Mouse (Mus musculus): ENCODE measurements around the gene Nmt1. TPM values are rescaled to one million over a fixed set of nuclear protein-coding genes. Genes with fewer than 3 reads are reported as not detected.

The Nmt1 gene
- total and polyA plus RNA-seq, 3 experiments, result 9.2 to 83.8 (median 51.2) TPM

DNA sequence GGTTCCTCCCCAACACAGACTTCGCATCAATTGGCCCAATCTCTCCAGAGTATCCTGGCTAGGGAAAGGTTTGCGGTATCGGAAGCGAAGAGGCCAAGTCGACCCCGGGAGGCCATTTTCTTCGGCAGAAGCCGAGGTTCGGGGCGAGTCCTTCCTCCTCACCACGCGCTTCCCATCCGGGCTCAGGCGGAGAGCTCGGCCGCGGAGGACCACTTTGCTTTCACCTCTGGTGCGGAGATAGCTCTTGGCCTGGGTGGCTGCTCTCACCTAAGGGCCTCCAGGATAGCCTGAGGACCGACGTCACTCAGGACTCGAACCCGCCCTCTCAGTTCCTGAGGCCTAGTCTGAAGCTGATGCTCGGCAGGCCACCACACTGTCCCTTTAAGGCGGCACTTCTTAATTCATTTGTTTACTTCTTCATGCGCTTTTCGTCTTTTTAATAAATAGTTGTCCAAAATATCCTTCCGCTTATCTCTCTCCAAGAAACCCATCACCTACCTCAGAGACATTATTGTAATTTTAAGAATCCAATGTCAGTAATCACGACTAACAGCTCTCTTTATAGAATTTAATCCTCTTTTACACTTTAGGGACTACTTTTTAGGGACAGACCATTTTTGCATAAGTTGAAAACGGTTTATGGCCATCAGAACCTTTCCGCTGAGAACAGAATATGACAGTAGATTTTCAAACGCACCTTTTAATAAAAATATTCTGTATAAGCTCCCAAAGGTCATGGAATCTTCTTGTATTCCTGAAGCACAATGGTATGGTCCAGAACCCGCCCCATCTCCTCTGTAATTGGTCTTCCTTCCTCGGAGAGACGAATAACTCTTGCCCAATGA lies 87.4 kb downstream of the Nmt1 start:
- peak; percentile 61 for DNase-seq (ENCODE audit: low spot score)
- Histone ChIP-seq H3K4me1 (ENCODE audit: insufficient read depth, low read depth, low read length) (peaks cover 55% of the 10 kb centered on the region), H3K27me3 (ENCODE audit: insufficient read depth, low read length) (no peaks in the 10 kb centered on the region), H3K9me3 (replicated peaks) (no peaks in the 10 kb centered on the region), H3K4me3 (ENCODE audit: low read depth, low read length) (peak overlapping the region; percentile 80), H3K36me3 (replicated peaks) (peaks cover 53% of the 10 kb centered on the region)
- ATAC-seq (ENCODE audit: extremely low read depth, insufficient number of reproducible peaks, low FRiP score, poor library complexity, severe bottlenecking), result 0 out of 2 replicates have a peak, but pooled peaks have one; percentile 12
- TF ChIP-seq TAL1 (conservative IDR thresholded peaks at IDR 0.05; ENCODE audit: low read depth, low read length) (no peak), GATA1 (IDR thresholded peaks at IDR 0.05; ENCODE audit: borderline replicate concordance, low read length) (no peak), POLR2AphosphoS5 (IDR thresholded peaks at IDR 0.05; ENCODE audit: insufficient replicate concordance, low read depth, low read length) (no peak; the same call in 1 of the 2 replicates), CTCF (IDR thresholded peaks at IDR 0.05; ENCODE audit: low read depth, low read length) (no peak), GATA2 (IDR thresholded peaks at IDR 0.05; ENCODE audit: borderline replicate concordance, low read depth, low read length) (no peak)

DNA sequence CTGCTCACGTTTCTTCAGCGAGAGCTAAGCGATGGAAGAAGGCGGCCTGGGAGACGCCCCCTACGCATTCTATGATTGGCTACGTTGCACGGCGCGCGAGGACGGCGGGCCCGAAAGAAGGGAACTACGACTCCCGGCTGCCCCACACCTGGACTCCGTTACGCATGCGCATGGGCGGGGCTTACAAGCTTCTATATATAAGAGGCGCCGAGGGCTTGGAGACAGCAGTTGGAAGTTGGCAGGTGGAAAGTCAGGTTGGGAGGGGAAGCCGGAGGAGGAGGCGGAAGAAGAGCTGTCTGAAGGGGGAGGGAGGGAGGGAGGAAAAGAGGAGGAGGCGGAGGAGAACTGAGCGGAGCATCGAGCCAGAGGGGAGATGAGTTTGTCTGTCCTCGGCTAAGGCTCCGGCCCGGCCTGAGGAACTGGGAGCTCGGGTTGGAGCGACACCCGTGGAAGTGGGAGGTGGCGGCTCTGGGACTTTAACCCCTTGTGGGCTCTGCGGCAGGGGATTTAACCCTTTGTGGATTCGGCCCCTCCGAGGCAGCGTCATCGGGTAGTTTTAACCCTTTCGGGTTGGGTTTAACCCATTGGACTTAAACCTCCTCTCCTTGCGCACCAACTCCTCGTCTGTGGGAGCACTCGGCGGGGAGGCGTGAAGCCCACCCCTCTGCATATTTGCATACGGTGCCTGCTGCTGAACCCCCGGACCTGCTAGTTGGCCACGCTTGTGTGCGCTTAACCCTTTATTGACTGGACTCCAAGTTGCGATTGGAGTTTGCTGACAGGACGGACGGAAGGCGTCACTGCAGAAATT lies 88.2 kb downstream of the Nmt1 start, which contains the start of gene Hexim1:
Gene Hexim1 (plus strand): TSS at position 224 of the 811 bp plus-strand sequence.
- Histone ChIP-seq H3K9me3 (replicated peaks) (no peaks in the 10 kb centered on the region), H3K27me3 (ENCODE audit: insufficient read depth, low read length) (no peaks in the 10 kb centered on the region), H3K4me3 (ENCODE audit: low read depth, low read length) (peak within 1 kb of the TSS; percentile 80), H3K36me3 (replicated peaks) (peaks cover 46% of the 10 kb centered on the region), H3K4me1 (ENCODE audit: insufficient read depth, low read depth, low read length) (peaks cover 55% of the 10 kb centered on the region)
- ATAC-seq (ENCODE audit: extremely low read depth, insufficient number of reproducible peaks, low FRiP score, poor library complexity, severe bottlenecking) (peak; percentile 95), DNase-seq (ENCODE audit: low spot score) (peak; percentile 87)
- TF ChIP-seq GATA2 (IDR thresholded peaks at IDR 0.05; ENCODE audit: borderline replicate concordance, low read depth, low read length) (no peak), TAL1 (conservative IDR thresholded peaks at IDR 0.05; ENCODE audit: low read depth, low read length) (no peak), POLR2AphosphoS5 (IDR thresholded peaks at IDR 0.05; ENCODE audit: insufficient replicate concordance, low read depth, low read length) (peak; percentile 100)

GRCm38 (mm10) chr11:103116959-103117590 lies 89.1 kb downstream of the Nmt1 start:
- no peaks in the 10 kb centered on the region for H3K9me3 ChIP-seq (replicated peaks)
- ATAC-seq (ENCODE audit: extremely low read depth, insufficient number of reproducible peaks, low FRiP score, poor library complexity, severe bottlenecking) (no peak), DNase-seq (ENCODE audit: low spot score) (peak; percentile 66)
- H3K27me3 ChIP-seq (ENCODE audit: insufficient read depth, low read length), result no peaks in the 10 kb centered on the region
- peaks cover 50% of the 10 kb centered on the region for H3K4me1 ChIP-seq (ENCODE audit: insufficient read depth, low read depth, low read length)
- H3K4me3 ChIP-seq (ENCODE audit: low read depth, low read length), result peak overlapping the region; percentile 74
- peaks cover 38% of the 10 kb centered on the region for H3K36me3 ChIP-seq (replicated peaks)
- TF ChIP-seq CTCF (IDR thresholded peaks at IDR 0.05; ENCODE audit: low read depth, low read length) (0 out of 2 replicates have a peak, but pooled peaks have one; percentile 19), GATA2 (IDR thresholded peaks at IDR 0.05; ENCODE audit: borderline replicate concordance, low read depth, low read length) (no peak)

- no peak for ATAC-seq (ENCODE audit: extremely low read depth, insufficient number of reproducible peaks, low FRiP score, poor library complexity, severe bottlenecking)
- peak overlapping the region; percentile 74 for H3K4me3 ChIP-seq (ENCODE audit: low read depth, low read length)
- peaks cover 33% of the 10 kb centered on the region for H3K36me3 ChIP-seq (replicated peaks)
- no peaks in the 10 kb centered on the region for H3K9me3 ChIP-seq (replicated peaks)
- no peaks in the 10 kb centered on the region for H3K27me3 ChIP-seq (ENCODE audit: insufficient read depth, low read length)
- H3K4me1 ChIP-seq (ENCODE audit: insufficient read depth, low read depth, low read length), result peaks cover 45% of the 10 kb centered on the region
- DNase-seq (ENCODE audit: low spot score), result no peak
- no peak for TF ChIP-seq TAL1 (conservative IDR thresholded peaks at IDR 0.05; ENCODE audit: low read depth, low read length)
- TF ChIP-seq POLR2AphosphoS5 (IDR thresholded peaks at IDR 0.05; ENCODE audit: insufficient replicate concordance, low read depth, low read length), result no peak
- no peak for TF ChIP-seq GATA1 (IDR thresholded peaks at IDR 0.05; ENCODE audit: borderline replicate concordance, low read length)
- TF ChIP-seq GATA2 (IDR thresholded peaks at IDR 0.05; ENCODE audit: borderline replicate concordance, low read depth, low read length), result no peak
- TF ChIP-seq CTCF (IDR thresholded peaks at IDR 0.05; ENCODE audit: low read depth, low read length), result no peak
Observed at GRCm38 (mm10) chr11:103117591-103118009, 89.6 kb downstream of the Nmt1 start.

Other genes starting within 250 kb of the Nmt1 start
- gene Gjc1, start 208.5 kb upstream of the Nmt1 start, total RNA-seq (2014; fragmentation: Nextera tagmentation), result not detected in 2 replicates
- 0.11 and 0.12 TPM in 2 replicates for gene Gjc1, start 208.5 kb upstream of the Nmt1 start, total RNA-seq (2017)
- not detected in 2 replicates for gene Gjc1, start 208.5 kb upstream of the Nmt1 start, polyA plus RNA-seq (2012)
- not detected in 2 replicates for gene Higd1b, start 192.3 kb upstream of the Nmt1 start, total RNA-seq (2014; fragmentation: Nextera tagmentation)
- not detected in 2 replicates for gene Higd1b, start 192.3 kb upstream of the Nmt1 start, total RNA-seq (2017)
- not detected in 2 replicates for gene Higd1b, start 192.3 kb upstream of the Nmt1 start, polyA plus RNA-seq (2012)
- 109 and 134 TPM in 2 replicates for gene Eftud2, start 147.2 kb upstream of the Nmt1 start, total RNA-seq (2014; fragmentation: Nextera tagmentation)
- gene Eftud2, start 147.2 kb upstream of the Nmt1 start, total RNA-seq (2017), result 171 and 175 TPM in 2 replicates
- 257 and 335 TPM in 2 replicates for gene Eftud2, start 147.2 kb upstream of the Nmt1 start, polyA plus RNA-seq (2012)
- gene Ccdc103, start 147.0 kb upstream of the Nmt1 start, total RNA-seq (2014; fragmentation: Nextera tagmentation), result 0.87 TPM in 1 of 2 replicates, not detected in the other
- 0.23 and 0.87 TPM in 2 replicates for gene Ccdc103, start 147.0 kb upstream of the Nmt1 start, total RNA-seq (2017)
- 0.09 TPM in 1 of 2 replicates, not detected in the other for gene Ccdc103, start 147.0 kb upstream of the Nmt1 start, polyA plus RNA-seq (2012)
- not detected in 2 replicates for gene Fam187a, start 143.0 kb upstream of the Nmt1 start, total RNA-seq (2014; fragmentation: Nextera tagmentation)
- gene Fam187a, start 143.0 kb upstream of the Nmt1 start, total RNA-seq (2017), result 0.16 TPM in 1 of 2 replicates, not detected in the other
- gene Fam187a, start 143.0 kb upstream of the Nmt1 start, polyA plus RNA-seq (2012), result not detected in 2 replicates
- not detected in 2 replicates for gene Gfap, start 127.3 kb upstream of the Nmt1 start, total RNA-seq (2014; fragmentation: Nextera tagmentation)
- gene Gfap, start 127.3 kb upstream of the Nmt1 start, total RNA-seq (2017), result 0.06 TPM in 1 of 2 replicates, not detected in the other
- gene Gfap, start 127.3 kb upstream of the Nmt1 start, polyA plus RNA-seq (2012), result not detected in 2 replicates
- 58.4 and 76.2 TPM in 2 replicates for gene Kif18b, start 103.1 kb upstream of the Nmt1 start, total RNA-seq (2014; fragmentation: Nextera tagmentation)
- gene Kif18b, start 103.1 kb upstream of the Nmt1 start, total RNA-seq (2017), result 25.5 and 28.1 TPM in 2 replicates
- gene Kif18b, start 103.1 kb upstream of the Nmt1 start, polyA plus RNA-seq (2012), result 35.3 and 42.6 TPM in 2 replicates
- gene C1ql1, start 81.5 kb upstream of the Nmt1 start, total RNA-seq (2014; fragmentation: Nextera tagmentation), result not detected in 2 replicates
- gene C1ql1, start 81.5 kb upstream of the Nmt1 start, total RNA-seq (2017), result not detected in 2 replicates
- gene C1ql1, start 81.5 kb upstream of the Nmt1 start, polyA plus RNA-seq (2012), result not detected in 2 replicates
- 87.1 and 95.3 TPM in 2 replicates for gene Dcakd, start 143 bp downstream of the Nmt1 start, total RNA-seq (2014; fragmentation: Nextera tagmentation)
- gene Dcakd, start 143 bp downstream of the Nmt1 start, total RNA-seq (2017), result 31.1 and 36.4 TPM in 2 replicates
- gene Dcakd, start 143 bp downstream of the Nmt1 start, polyA plus RNA-seq (2012), result 191 and 199 TPM in 2 replicates
- not detected in 2 replicates for gene Plcd3, start 73.5 kb downstream of the Nmt1 start, total RNA-seq (2014; fragmentation: Nextera tagmentation)
- 0.06 and 0.11 TPM in 2 replicates for gene Plcd3, start 73.5 kb downstream of the Nmt1 start, total RNA-seq (2017)
- not detected in 2 replicates for gene Plcd3, start 73.5 kb downstream of the Nmt1 start, polyA plus RNA-seq (2012)
- gene Acbd4, start 73.5 kb downstream of the Nmt1 start, total RNA-seq (2014; fragmentation: Nextera tagmentation), result 16.9 and 32.7 TPM in 2 replicates
- 11.9 and 19.2 TPM in 2 replicates for gene Acbd4, start 73.5 kb downstream of the Nmt1 start, total RNA-seq (2017)
- gene Acbd4, start 73.5 kb downstream of the Nmt1 start, polyA plus RNA-seq (2012), result 22.1 and 23.2 TPM in 2 replicates
- 13.2 and 16.6 TPM in 2 replicates for gene Hexim1, start 88.0 kb downstream of the Nmt1 start, total RNA-seq (2014; fragmentation: Nextera tagmentation)
- gene Hexim1, start 88.0 kb downstream of the Nmt1 start, total RNA-seq (2017), result 36.7 and 39.4 TPM in 2 replicates
- gene Hexim1, start 88.0 kb downstream of the Nmt1 start, polyA plus RNA-seq (2012), result 21.2 and 25.7 TPM in 2 replicates
- 6.1 and 12.7 TPM in 2 replicates for gene Hexim2, start 104.2 kb downstream of the Nmt1 start, total RNA-seq (2014; fragmentation: Nextera tagmentation)
- gene Hexim2, start 104.2 kb downstream of the Nmt1 start, total RNA-seq (2017), result 8.6 and 9.0 TPM in 2 replicates
- 11.7 and 13.7 TPM in 2 replicates for gene Hexim2, start 104.2 kb downstream of the Nmt1 start, polyA plus RNA-seq (2012)
- 2.7 TPM in 1 of 2 replicates, not detected in the other for gene Fmnl1, start 142.9 kb downstream of the Nmt1 start, total RNA-seq (2014; fragmentation: Nextera tagmentation)
- 0.23 TPM in 1 of 2 replicates, not detected in the other for gene Fmnl1, start 142.9 kb downstream of the Nmt1 start, total RNA-seq (2017)
- 0.02 and 0.07 TPM in 2 replicates for gene Fmnl1, start 142.9 kb downstream of the Nmt1 start, polyA plus RNA-seq (2012)
- gene 1700023F06Rik, start 180.4 kb downstream of the Nmt1 start, total RNA-seq (2014; fragmentation: Nextera tagmentation), result not detected in 2 replicates
- gene 1700023F06Rik, start 180.4 kb downstream of the Nmt1 start, total RNA-seq (2017), result not detected in 2 replicates
- gene 1700023F06Rik, start 180.4 kb downstream of the Nmt1 start, polyA plus RNA-seq (2012), result not detected in 2 replicates
- gene Spata32, start 190.2 kb downstream of the Nmt1 start, total RNA-seq (2014; fragmentation: Nextera tagmentation), result not detected in 2 replicates
- 0.16 TPM in 1 of 2 replicates, not detected in the other for gene Spata32, start 190.2 kb downstream of the Nmt1 start, total RNA-seq (2017)
- not detected in 2 replicates for gene Spata32, start 190.2 kb downstream of the Nmt1 start, polyA plus RNA-seq (2012)
- 10.1 and 10.8 TPM in 2 replicates for gene Map3k14, start 239.3 kb downstream of the Nmt1 start, total RNA-seq (2014; fragmentation: Nextera tagmentation)
- 3.3 and 4.9 TPM in 2 replicates for gene Map3k14, start 239.3 kb downstream of the Nmt1 start, total RNA-seq (2017)
- gene Map3k14, start 239.3 kb downstream of the Nmt1 start, polyA plus RNA-seq (2012), result 9.4 and 10.8 TPM in 2 replicates

All from G1E (cell line).